Mouse (Mus musculus) C2C12 (cell line): ENCODE data around the gene Akap10. TPM values are rescaled to one million over a fixed set of nuclear protein-coding genes. Genes with fewer than 3 reads are reported as not detected.

ENCODE experiments used
- H3K27me3 ChIP-seq: one replicate; pipeline ENCODE4 v1.6.1; 2011; ENCODE audit not compliant: control insufficient read depth, insufficient read depth, insufficient read length
- H3K36me3 ChIP-seq: one replicate; pipeline ENCODE4 v1.6.1; 2011; ENCODE audit not compliant: control insufficient read depth, insufficient read depth
- H3K4me3 ChIP-seq: one replicate; pipeline ENCODE4 v1.5.1; 2011; ENCODE audit warnings: mild to moderate bottlenecking, control low read depth; ENCODE audit not compliant: poor library complexity, insufficient read depth, severe bottlenecking
- H3K79me2 ChIP-seq: one replicate; pipeline ENCODE4 v1.6.1; 2011; ENCODE audit not compliant: control insufficient read depth, insufficient read depth
- H3K79me3 ChIP-seq: one replicate; pipeline ENCODE4 v1.6.1; 2011; ENCODE audit warnings: low read depth, control low read depth
- H3ac ChIP-seq: one replicate; pipeline ENCODE3; 2011; ENCODE audit warnings: low read depth; ENCODE audit not compliant: control insufficient read depth, insufficient read length
- CEBPB ChIP-seq: IDR thresholded peaks from one replicate; pipeline ENCODE4 v1.6.1; 2011; ENCODE audit warnings: low read depth, mild to moderate bottlenecking, control low read depth, moderate library complexity
- CTCF ChIP-seq: IDR thresholded peaks from one replicate; pipeline ENCODE4 v1.5.1; 2011; ENCODE audit not compliant: control insufficient read depth, insufficient read depth, insufficient read length
- FOSL1 ChIP-seq: IDR thresholded peaks from one replicate; pipeline ENCODE4 v1.8.0; 2011; ENCODE audit warnings: mild to moderate bottlenecking, low read length; ENCODE audit not compliant: poor library complexity, insufficient read depth, severe bottlenecking
- MAX ChIP-seq: IDR thresholded peaks from one replicate; pipeline ENCODE4 v1.6.1; 2011; ENCODE audit warnings: mild to moderate bottlenecking, control low read depth
- MYOD1 ChIP-seq: IDR thresholded peaks from one replicate; pipeline ENCODE4 v1.6.1; 2011; ENCODE audit warnings: low read depth; ENCODE audit not compliant: control insufficient read depth, insufficient read length
- MYOG ChIP-seq: IDR thresholded peaks from one replicate; pipeline ENCODE4 v1.6.1; 2011; ENCODE audit not compliant: control insufficient read depth, insufficient read length; ENCODE audit errors: extremely low read depth
- USF1 ChIP-seq: IDR thresholded peaks from one replicate; pipeline ENCODE4 v1.6.1; 2011; ENCODE audit warnings: low read depth, mild to moderate bottlenecking, control low read depth, moderate library complexity
- polyA plus RNA-seq: library from polyadenylated mRNA; unstranded; fragments of >200 nt; fragmentation: generic; extraction: Trizol; gene quantifications from one replicate; pipeline ENCODE4 v1.2.1, GENCODE M21; 2012; ENCODE audit warnings: missing spikeins

The Akap10 gene
- polyA plus RNA-seq, 1 experiment, result 6.0 TPM

DNA sequence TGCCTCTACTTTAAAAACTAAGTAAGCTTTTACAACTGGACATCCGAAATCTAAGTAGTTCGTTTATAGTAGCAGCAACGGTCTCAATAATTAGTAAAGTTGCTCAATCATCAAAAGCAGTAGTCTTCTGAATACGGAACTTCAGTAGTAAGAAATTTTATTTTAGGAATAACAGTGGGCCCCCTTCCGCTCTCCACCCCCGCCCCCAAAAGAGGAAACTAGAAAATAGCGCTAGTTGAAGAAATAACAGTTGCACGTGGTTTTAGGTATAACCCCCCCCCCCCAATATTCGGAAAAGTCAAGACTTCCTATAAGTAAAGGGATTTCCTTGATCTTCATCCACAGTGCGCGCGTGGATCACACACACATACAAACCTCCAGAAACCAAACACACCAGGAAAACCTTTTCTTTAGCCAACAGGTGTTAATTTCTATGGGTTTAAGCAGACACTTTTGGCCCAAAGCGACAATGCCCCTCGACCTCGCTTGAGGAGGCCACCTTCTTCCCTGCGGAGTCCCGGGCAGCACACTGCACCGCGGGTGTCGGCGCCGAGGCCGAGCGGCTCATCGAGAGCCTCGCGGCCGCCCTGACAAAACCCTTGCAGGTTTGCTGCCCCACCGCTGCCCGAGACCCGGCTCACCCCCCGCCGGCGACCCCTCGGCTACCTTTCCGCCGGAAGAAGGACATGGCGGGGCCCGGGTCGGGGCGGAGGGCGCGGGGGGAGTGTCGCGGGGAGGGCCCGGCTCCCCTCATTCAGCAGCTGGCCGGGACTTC, 542 bp downstream of the Akap10 start:
- Histone ChIP-seq H3ac (peak overlapping the region; percentile 78), H3K79me3 (peaks cover 41% of the 10 kb centered on the region), H3K79me2 (peaks cover 54% of the 10 kb centered on the region), H3K4me3 (peak overlapping the region; percentile 96), H3K27me3 (no peaks in the 10 kb centered on the region), H3K36me3 (peaks cover 13% of the 10 kb centered on the region)
- no peak for TF ChIP-seq MAX
- no peak for TF ChIP-seq MYOD1
- no peak for TF ChIP-seq CTCF
- no peak for TF ChIP-seq USF1
- no peak for TF ChIP-seq FOSL1
- TF ChIP-seq CEBPB, result no peak
- no peak for TF ChIP-seq MYOG

DNA sequence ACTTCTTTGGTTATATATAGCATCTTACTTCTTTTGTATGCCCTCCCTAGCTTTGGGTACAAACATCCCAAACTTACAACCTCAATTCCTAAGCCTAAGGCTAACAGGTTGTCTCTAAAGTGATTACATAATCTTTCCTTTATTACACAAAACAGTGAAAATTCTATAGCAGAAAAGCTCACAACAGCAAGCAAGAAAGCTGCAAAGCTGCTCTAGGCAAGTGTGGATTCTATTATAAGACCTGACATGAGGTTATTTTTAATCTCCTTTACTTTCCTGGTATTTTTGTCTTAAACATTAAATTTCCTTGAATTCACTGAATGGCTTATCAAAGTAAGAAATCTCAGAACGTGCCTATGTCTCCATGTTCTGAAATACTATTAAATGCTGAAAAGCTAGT, 6.7 kb downstream of the Akap10 start:
- Histone ChIP-seq H3K4me3 (no peak overlapping the region), H3K79me2 (peaks cover 53% of the 10 kb centered on the region), H3ac (no peak overlapping the region), H3K27me3 (no peaks in the 10 kb centered on the region), H3K36me3 (peaks cover 33% of the 10 kb centered on the region), H3K79me3 (peaks cover 31% of the 10 kb centered on the region)
- TF ChIP-seq MAX (no peak), CEBPB (no peak), MYOG (no peak), MYOD1 (no peak), USF1 (no peak), CTCF (no peak), FOSL1 (no peak)

DNA sequence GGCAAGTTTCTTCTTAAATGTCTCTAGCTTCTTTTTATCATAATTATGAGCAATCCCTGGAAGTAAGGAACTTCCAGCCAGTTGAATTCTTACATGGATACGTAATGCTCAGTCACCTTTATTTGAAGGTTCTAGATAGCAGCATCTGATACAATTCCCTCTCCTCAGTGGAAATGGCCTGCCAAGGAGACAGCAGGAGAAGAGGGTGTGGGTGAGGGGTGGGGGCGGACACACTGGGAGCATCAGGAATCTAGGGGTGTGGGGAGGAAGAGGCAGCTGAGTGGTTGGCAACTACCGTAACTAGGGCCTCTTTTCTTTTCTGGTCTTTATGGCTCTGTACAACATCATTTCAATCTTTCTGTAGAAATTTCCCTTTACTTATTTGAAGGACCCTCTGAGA, 10.3 kb downstream of the Akap10 start:
- Histone ChIP-seq H3K27me3 (no peaks in the 10 kb centered on the region), H3K36me3 (peaks cover 43% of the 10 kb centered on the region), H3K79me3 (peaks cover 3% of the 10 kb centered on the region), H3ac (no peak overlapping the region), H3K79me2 (peaks cover 30% of the 10 kb centered on the region), H3K4me3 (no peak overlapping the region)
- no peak for TF ChIP-seq FOSL1
- TF ChIP-seq CEBPB, result no peak

- Histone ChIP-seq H3K79me2 (peaks cover 17% of the 10 kb centered on the region), H3ac (no peak overlapping the region), H3K27me3 (no peaks in the 10 kb centered on the region), H3K79me3 (no peaks in the 10 kb centered on the region), H3K4me3 (no peak overlapping the region), H3K36me3 (peaks cover 84% of the 10 kb centered on the region)
- no peak for TF ChIP-seq MYOG
- no peak for TF ChIP-seq CEBPB
- no peak for TF ChIP-seq MYOD1
- no peak for TF ChIP-seq FOSL1
Observed at GRCm38 (mm10) chr11:61908315-61908714, 21.7 kb downstream of the Akap10 start.

DNA sequence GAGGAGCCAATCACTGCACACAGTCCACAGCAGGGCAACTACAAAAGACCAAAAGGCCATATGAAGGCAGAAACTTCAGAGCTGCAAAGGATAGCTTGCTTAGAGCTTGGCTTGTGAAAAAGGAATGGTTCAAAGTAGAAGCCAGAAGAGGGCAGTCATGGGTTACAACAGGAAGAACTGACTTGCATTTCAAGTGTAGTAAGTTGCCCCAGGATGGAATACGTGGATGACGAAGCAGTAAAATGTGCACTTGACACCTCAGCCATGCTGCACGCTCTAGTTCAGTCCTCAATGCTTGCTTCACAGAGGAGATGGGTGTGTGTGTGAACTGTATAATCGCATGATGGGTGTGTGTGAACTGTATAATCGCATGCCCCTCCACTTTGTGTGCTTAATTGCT, 47.9 kb downstream of the Akap10 start:
- H3K79me2 ChIP-seq, result no peaks in the 10 kb centered on the region
- no peak for TF ChIP-seq MAX
- TF ChIP-seq MYOD1, result no peak
- no peak for TF ChIP-seq MYOG
- no peak for TF ChIP-seq CTCF
- TF ChIP-seq CEBPB, result no peak
- TF ChIP-seq FOSL1, result no peak
- no peak for TF ChIP-seq USF1
- no peaks in the 10 kb centered on the region for H3K79me3 ChIP-seq
- H3K4me3 ChIP-seq, result no peak overlapping the region
- H3K27me3 ChIP-seq, result no peaks in the 10 kb centered on the region
- no peak overlapping the region for H3ac ChIP-seq
- H3K36me3 ChIP-seq, result peaks cover 69% of the 10 kb centered on the region

GRCm38 (mm10) chr11:61879921-61880320, 50.1 kb downstream of the Akap10 start:
- no peak overlapping the region for H3K4me3 ChIP-seq
- no peaks in the 10 kb centered on the region for H3K79me2 ChIP-seq
- peaks cover 79% of the 10 kb centered on the region for H3K36me3 ChIP-seq
- no peak overlapping the region for H3ac ChIP-seq
- no peak for TF ChIP-seq MYOD1
- TF ChIP-seq CEBPB, result no peak
- no peak for TF ChIP-seq USF1
- TF ChIP-seq MAX, result no peak
- TF ChIP-seq CTCF, result no peak
- TF ChIP-seq FOSL1, result no peak
- TF ChIP-seq MYOG, result no peak
- no peaks in the 10 kb centered on the region for H3K79me3 ChIP-seq
- H3K27me3 ChIP-seq, result no peaks in the 10 kb centered on the region
